Mouse (Mus musculus) left cerebral cortex, postnatal 14 days (tissue): Measurements from ENCODE around the gene Adgra3. TPM values are rescaled to one million over a fixed set of nuclear protein-coding genes. Genes with fewer than 3 reads are reported as not detected.

ENCODE experiments used
- DNase-seq, 2 experiments: peaks; one replicate each; pipeline ENCODE4 v3.0.0; 2021 to 2022; ENCODE audit warnings: low spot score in 2 of 2, mixed read lengths in 1 of 2
- intact Hi-C: fragments of 180-260 bp; cut with DNase I; formaldehyde crosslinking; loops from one replicate; pipeline ENCODE4 v1.15.1; 2025
- total RNA-seq, 2 experiments: library from RNA; stranded (reverse); gene quantifications; 2 replicates each; pipeline ENCODE4 v1.2.3; 2021

Adgra3 gene
- total RNA-seq, 2 experiments from 2014 or later, result 31.4 to 33.1 TPM

- no peak for DNase-seq
- intact Hi-C loops, result no loop called here
These were observed 23.8 kb downstream of the Adgra3 start for GRCm38 (mm10) chr5:50034900-50035514.

- DNase-seq, result no peak
- intact Hi-C loops, result no loop called here
These were observed 24.6 kb downstream of the Adgra3 start for GRCm38 (mm10) chr5:50034231-50034630.

DNA sequence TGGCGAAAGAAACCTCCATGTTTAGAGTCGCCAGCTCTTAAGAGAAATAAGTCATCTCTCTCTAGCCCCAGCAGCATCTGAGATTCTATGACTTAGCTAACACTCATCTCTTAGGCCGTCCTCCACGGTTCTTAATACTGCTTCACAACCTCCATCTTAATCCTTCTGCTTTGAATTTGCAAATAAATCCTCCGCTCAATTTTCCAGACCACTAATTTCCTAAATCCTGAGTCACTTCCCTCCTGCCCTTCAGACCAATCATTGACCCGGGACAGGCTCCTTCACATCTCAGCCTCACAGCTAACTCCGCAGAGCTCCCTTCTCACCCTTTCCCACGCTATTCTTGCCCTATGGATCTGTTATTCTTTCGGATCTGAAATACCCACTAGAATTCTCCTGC, 25.1 kb downstream of the Adgra3 start:
- intact Hi-C loops, result loop anchor here (2.0 kb wide), 1 partner anchor 57 kb away; no protein-coding TSS in a partner anchor
- DNase-seq, result no peak

DNA sequence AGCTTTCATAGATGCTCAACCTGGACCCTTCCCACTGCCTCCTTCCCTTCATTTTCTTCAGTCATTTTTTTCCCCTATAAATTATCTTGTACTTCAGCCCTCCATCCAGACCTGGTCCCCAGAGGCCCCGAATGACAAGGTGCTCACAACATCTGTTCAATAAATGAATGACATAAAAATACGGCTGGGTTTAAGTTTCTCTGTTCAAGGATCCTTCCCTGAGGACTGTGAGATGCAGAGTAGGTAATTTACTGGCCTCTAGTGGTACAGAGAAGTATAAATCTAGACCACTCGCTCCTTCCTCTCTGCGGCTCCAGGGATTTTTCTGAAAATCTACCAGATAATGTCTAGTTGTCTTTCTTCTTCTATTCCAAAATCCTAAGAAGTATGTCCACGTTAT, 26.5 kb downstream of the Adgra3 start:
- intact Hi-C loops, result loop anchor here (2.0 kb wide), 1 partner anchor 56 kb away; no protein-coding TSS in a partner anchor

DNA sequence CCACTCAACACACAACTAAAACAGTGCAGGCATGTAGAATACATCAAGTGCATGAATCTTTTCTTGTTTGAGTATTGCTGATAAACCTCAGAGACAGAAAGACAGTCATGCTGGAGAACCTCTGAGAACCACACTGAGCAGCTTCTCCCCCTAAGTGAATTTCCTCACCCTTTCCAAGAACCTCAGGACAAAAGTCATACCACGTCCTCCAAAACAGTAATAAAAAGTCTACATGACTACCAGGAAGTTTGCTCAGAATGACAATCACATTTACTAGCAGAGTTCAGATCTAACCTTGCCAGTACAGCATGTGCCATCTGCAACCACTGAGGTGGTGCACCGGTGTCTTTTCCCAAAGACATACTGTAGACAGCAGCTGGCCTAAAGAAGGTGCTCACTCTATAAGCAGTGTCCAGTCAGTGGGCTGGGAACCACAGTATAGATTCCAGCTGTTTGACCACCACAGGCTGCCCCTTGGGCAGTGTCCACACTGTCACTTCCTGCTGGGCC, 27.0 kb downstream of the Adgra3 start:
- DNase-seq, result no peak
- intact Hi-C loops, result loop anchor here (2.0 kb wide), 1 partner anchor 55 kb away; no protein-coding TSS in a partner anchor

More for the DNA sequence above, 26.5 kb downstream of the Adgra3 start:
- DNase-seq, result peak in 1 of 2 experiments; percentile 43

GRCm38 (mm10) chr5:50031288-50031687, 27.5 kb downstream of the Adgra3 start:
- intact Hi-C loops, result no loop called here
- DNase-seq, result no peak

DNA sequence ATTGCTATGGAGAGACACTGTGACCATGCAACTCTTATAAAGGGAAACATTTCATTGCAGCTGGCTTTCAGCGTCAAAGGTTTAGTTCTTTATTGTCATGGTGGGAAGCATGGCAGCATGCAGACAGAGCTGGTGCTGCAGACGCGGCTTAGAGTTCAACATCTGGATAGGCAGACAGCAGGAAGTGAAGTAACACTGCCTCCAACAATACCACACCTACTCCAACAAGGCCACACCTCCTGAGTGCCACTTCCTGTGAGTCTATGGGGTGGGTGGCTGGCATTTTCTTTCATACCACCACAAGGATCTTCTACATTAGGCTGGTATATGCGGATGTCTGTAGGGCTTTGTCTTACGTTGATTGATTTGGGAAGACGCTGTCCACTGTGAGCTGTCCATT, 29.1 kb downstream of the Adgra3 start:
- intact Hi-C loops, result loop anchor here (5.0 kb wide), 1 partner anchor 37 kb away; no protein-coding TSS in a partner anchor
- no peak for DNase-seq

- intact Hi-C loops, result loop anchor here (5.0 kb wide), 1 partner anchor 35 kb away; no protein-coding TSS in a partner anchor
- no peak for DNase-seq
These were observed 31.2 kb downstream of the Adgra3 start for GRCm38 (mm10) chr5:50027561-50027960.

- intact Hi-C loops, result loop anchor here (5.0 kb wide), 1 partner anchor 35 kb away; no protein-coding TSS in a partner anchor
- no peak for DNase-seq
These were observed 31.8 kb downstream of the Adgra3 start for GRCm38 (mm10) chr5:50027001-50027400.

- intact Hi-C loops, result loop anchor here (5.0 kb wide), 1 partner anchor 34 kb away; no protein-coding TSS in a partner anchor
- no peak for DNase-seq
These were observed 32.7 kb downstream of the Adgra3 start for GRCm38 (mm10) chr5:50026148-50026547.

DNA sequence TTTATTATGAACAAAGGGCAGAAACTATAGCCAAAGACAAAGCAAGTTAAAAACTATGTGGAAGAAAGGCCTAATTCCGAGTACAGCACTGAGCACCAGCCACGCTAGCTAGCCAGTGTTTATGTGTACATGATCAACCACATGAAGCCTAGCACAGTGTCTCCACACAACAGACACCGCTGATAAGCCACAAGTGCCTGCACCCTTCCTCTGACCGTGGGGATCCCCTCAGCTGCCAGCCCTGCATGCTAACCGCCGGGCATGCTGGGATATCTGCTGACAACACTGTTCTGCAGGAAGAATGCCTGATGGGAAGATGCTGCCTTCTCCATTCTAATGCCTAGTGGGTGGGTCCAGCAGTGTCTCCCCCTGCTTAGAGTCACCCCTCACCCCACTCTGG, 34.7 kb downstream of the Adgra3 start:
- no peak for DNase-seq
- intact Hi-C loops, result loop anchor here (1.0 kb wide), 1 partner anchor 24 kb away; no protein-coding TSS in a partner anchor

DNA sequence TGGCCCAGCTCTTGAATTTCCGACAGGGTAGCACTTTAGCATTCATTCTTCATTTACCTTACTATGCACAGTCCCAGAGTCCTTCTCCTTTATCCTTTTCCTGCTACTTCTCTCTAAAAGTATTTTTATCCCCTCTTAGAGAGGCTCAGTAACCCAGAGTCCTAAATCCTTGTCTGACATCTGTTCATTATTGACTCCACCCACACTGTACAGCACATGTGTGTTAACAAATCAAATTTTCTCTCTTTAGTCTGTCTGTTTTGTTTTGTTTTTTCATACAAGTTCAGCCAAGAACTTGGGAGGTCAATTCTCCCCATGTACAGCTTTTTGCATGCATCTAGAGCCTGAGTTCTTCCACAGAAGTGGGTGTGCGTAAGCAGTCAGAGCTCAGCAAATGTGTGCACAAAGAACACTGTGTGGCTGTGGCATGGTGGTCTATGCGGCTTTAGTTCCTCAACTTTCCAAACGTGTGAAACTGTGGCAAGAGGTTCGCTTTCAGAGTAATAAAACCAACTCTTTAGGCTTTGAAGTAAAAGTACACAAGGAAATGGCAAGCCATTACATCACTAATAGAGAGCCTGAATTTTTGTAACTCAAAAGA, 42.7 kb downstream of the Adgra3 start:
- intact Hi-C loops, result no loop called here

DNA sequence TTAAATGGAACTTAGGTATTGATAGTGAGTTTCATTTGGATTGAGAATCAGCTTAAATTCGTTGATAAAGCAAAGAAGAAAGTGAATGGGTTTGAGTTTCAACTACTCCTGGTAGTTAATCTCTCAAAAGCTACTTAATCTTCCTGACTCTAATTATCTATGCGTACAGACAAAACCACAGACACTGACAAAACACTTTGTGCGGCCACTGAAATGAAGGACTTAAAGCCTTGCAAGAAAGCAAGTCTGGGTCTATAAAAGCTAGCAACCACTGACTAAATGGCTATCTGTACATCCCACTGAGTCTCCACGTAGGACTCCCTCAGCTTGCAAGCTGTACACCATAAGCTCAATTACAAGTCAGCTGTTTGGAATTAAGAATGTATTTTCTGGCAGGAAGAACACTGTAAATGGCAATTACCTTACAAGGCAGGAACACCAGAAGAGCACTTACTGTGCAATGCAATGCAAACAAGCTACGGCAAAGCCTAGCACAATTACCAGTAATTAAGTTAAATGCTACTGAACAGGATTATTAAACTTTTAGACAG, 43.6 kb downstream of the Adgra3 start:
- intact Hi-C loops, result no loop called here
- no peak for DNase-seq

More for the DNA sequence above, 42.7 kb downstream of the Adgra3 start:
- DNase-seq, result no peak

DNA sequence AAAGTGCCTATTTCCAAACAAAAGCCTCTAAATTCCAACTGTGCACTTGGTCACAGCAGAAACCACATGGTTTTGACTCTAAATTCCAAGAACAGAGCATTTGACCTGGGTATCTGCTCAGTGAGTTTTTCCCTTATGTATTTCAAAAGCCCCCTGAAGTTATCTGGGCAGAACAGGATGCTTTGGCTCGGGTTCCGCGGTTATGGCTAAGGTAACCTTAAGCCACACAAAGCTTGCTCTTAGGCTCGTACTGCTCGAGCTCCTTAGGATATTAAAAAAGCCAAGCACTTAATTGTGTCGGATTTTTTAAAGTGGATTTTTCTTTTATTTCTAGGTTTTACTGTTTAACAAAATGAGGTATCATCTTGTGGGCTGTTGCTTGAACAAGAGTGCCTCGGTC, 44.1 kb downstream of the Adgra3 start:
- DNase-seq, result no peak
- intact Hi-C loops, result no loop called here

- intact Hi-C loops, result no loop called here
- no peak for DNase-seq
These were observed 44.8 kb downstream of the Adgra3 start for GRCm38 (mm10) chr5:50013965-50014364.

DNA sequence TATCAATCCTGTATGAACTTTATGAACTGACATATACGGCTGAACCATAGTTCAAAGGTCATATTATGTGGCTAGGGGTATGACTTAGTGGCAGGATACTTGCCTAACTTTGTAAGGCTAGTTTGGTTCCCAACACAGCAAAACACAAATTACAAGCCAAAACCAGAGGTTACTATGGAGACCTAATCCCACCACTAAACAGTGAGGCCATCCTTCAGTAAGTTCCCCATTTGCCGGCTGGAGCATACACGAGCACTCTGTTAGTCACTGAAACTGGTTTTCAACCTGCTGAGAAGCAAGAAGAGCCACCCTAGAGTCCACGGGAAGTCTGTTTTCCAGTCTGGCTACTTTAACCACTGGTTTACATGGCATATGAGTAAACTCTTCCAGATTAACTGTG, 50.0 kb downstream of the Adgra3 start:
- intact Hi-C loops, result no loop called here
- DNase-seq, result no peak

DNA sequence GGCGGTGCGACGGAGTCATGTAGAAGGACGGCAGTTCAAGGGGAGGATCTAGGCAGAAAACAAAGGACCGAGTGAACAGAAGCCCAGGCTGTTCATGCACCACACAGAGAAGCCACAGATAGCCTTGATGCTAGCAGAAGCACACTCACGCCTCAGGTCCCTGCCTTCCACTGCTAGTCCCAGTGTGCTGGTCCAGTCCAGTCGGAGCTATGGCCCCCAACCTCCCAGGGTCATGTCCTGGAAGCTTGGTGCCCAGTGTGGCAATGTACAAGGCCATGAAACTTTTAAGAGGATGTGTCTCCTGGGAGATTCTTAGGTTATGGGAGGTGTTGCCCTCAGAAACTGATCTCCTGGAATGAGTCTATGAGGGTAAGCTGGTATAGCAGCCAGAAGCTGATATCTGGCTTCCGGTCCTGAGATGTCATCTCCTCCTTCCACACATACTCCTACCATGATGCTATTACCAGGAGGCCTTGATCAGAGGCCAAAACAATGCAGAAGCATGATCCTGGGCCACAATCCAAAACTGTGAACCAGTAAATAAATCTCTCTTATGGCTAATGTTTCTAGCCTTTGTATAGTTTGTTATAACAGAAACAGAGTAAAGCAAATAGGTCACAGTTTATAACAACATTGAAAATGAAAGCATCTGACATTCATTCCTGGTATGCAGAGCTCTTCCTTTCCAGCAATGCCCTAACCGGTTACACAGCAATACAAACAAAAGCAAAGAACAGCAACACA, 51.7 kb downstream of the Adgra3 start:
- intact Hi-C loops, result no loop called here

GRCm38 (mm10) chr5:50002269-50002668, 56.5 kb downstream of the Adgra3 start:
- intact Hi-C loops, result no loop called here

More for the DNA sequence above, 51.7 kb downstream of the Adgra3 start:
- DNase-seq, result no peak

DNA sequence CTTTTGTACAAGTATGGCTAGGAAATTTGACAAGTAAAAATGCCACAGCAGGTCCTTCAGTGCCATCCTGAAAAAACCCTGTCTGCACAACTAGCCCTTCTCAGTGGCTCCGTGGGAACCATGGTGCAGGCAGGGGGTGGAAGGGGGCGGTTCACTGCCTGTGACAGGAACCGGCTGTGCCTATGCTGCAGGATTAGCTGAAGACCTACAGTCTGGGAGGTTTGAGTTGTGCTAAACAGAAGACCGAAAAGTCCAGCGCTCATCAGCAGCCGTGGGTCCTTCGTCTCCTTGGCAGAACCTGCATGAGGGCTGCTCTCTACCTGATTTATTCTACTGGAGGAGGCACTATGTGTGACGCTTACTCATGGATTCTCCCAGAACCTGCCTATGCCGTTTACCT, 59.0 kb downstream of the Adgra3 start:
- intact Hi-C loops, result loop anchor here (1.0 kb wide), 1 partner anchor 25 kb away; no protein-coding TSS in a partner anchor

More at GRCm38 (mm10) chr5:50002269-50002668, 56.5 kb downstream of the Adgra3 start:
- no peak for DNase-seq

More for the DNA sequence above, 59.0 kb downstream of the Adgra3 start:
- DNase-seq, result no peak
